Mouse (Mus musculus) left cerebral cortex, adult 11 months (tissue): ENCODE measurements around the gene Krtap4-1.
"Not testable (repeated sequence)": the region's sequence is repeated elsewhere in the genome, so short reads cannot be mapped to it uniquely, and the experiment has no call there.

Experiments used
- DNase-seq: peaks from one replicate; pipeline ENCODE4 v3.0.0; 2022; ENCODE audit warnings: low spot score

Krtap4-1 gene

GRCm38 (mm10) chr11:99628138-99628537 lies at the start of gene Krtap4-1:
TSS of gene Krtap4-1 (minus strand) at chr11:99628238.
- no peak for DNase-seq

- DNase-seq: no peak
These were observed 37.8 kb upstream of the Krtap4-1 start, which contains the start of gene Krtap4-6 for GRCm38 (mm10) chr11:99665860-99666259. TSS of gene Krtap4-6 (minus strand) at chr11:99665960.

- no peak for DNase-seq
These were observed 34.8 kb upstream of the Krtap4-1 start for GRCm38 (mm10) chr11:99662802-99663201.

GRCm38 (mm10) chr11:99659256-99659655 lies 31.2 kb upstream of the Krtap4-1 start:
- no peak for DNase-seq

- DNase-seq: not testable (repeated sequence)
These were observed 30.5 kb upstream of the Krtap4-1 start, which contains the start of gene Gm11563 for GRCm38 (mm10) chr11:99658467-99659010. TSS of gene Gm11563 (minus strand) at chr11:99658960.

- no peak for DNase-seq
These were observed 29.0 kb upstream of the Krtap4-1 start for GRCm38 (mm10) chr11:99657051-99657450.

GRCm38 (mm10) chr11:99650136-99650535 lies 22.1 kb upstream of the Krtap4-1 start, which contains the start of gene Gm11555:
TSS of gene Gm11555 (minus strand) at chr11:99650236.
- DNase-seq: no peak

GRCm38 (mm10) chr11:99646444-99646843 lies 18.4 kb upstream of the Krtap4-1 start:
- no peak for DNase-seq

- DNase-seq: no peak
These were observed 16.3 kb upstream of the Krtap4-1 start for GRCm38 (mm10) chr11:99644351-99644750.

- DNase-seq: not testable (repeated sequence)
These were observed 15.6 kb upstream of the Krtap4-1 start, which contains the start of gene Krtap4-7 for GRCm38 (mm10) chr11:99643635-99644139. TSS of gene Krtap4-7 (minus strand) at chr11:99644089.

- DNase-seq: no peak
These were observed 12.9 kb upstream of the Krtap4-1 start for GRCm38 (mm10) chr11:99640926-99641325.

GRCm38 (mm10) chr11:99637086-99637485 lies 9.0 kb upstream of the Krtap4-1 start:
- DNase-seq: peak; percentile 26

GRCm38 (mm10) chr11:99634653-99635134 lies 6.7 kb upstream of the Krtap4-1 start, which contains the start of gene Krtap4-2:
TSS of gene Krtap4-2 (minus strand) at chr11:99635084.
- no peak for DNase-seq

GRCm38 (mm10) chr11:99633293-99633692 lies 5.3 kb upstream of the Krtap4-1 start:
- DNase-seq: no peak

- no peak for DNase-seq
These were observed 2.9 kb upstream of the Krtap4-1 start for GRCm38 (mm10) chr11:99630890-99631289.

GRCm38 (mm10) chr11:99620335-99620734 lies 7.7 kb downstream of the Krtap4-1 start, which contains the start of gene Gm11562:
TSS of gene Gm11562 (minus strand) at chr11:99620435.
- DNase-seq: no peak

- no peak for DNase-seq
These were observed 13.2 kb downstream of the Krtap4-1 start, which contains the start of gene Krtap2-4 for GRCm38 (mm10) chr11:99614796-99615363. TSS of gene Krtap2-4 (minus strand) at chr11:99614846.

GRCm38 (mm10) chr11:99610089-99610488 lies 17.9 kb downstream of the Krtap4-1 start, which contains the start of gene Gm11937:
TSS of gene Gm11937 (minus strand) at chr11:99610189.
- not testable (repeated sequence) for DNase-seq

- peak; percentile 15 for DNase-seq
These were observed 18.9 kb downstream of the Krtap4-1 start for GRCm38 (mm10) chr11:99609126-99609525.

GRCm38 (mm10) chr11:99603208-99603607 lies 24.8 kb downstream of the Krtap4-1 start, which contains the start of gene Gm11938:
TSS of gene Gm11938 (minus strand) at chr11:99603308.
- DNase-seq: not testable (repeated sequence)

- not testable (repeated sequence) for DNase-seq
These were observed 30.3 kb downstream of the Krtap4-1 start, which contains the start of gene Krtap9-3 for GRCm38 (mm10) chr11:99597742-99598141. TSS of gene Krtap9-3 (minus strand) at chr11:99598105.

GRCm38 (mm10) chr11:99590981-99591380 lies 37.1 kb downstream of the Krtap4-1 start, which contains the start of gene Krtap1-3:
TSS of gene Krtap1-3 (minus strand) at chr11:99591339.
- no peak for DNase-seq

- no peak for DNase-seq
These were observed 42.9 kb downstream of the Krtap4-1 start for GRCm38 (mm10) chr11:99585096-99585495.
